Mouse (Mus musculus): ENCODE measurements around the gene Mpp3.

DNA sequence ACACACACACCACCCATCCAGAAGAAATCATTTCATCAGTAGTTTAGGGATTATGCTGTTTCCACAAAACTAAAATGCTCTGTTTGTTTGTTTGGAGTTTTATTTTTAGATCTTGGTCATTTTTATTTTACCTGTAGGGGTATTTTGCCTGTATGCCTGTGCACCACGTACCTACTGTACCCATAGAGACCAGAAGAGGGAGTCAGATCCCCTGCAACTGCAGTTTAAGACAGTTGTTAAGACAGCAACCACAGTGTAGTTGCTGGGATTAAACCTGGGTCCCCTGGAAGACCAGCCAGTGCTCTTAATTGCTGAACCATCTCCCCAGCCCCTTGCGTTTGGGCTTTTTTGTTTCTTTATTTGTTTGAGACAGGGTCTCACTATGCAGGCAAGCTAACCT, 40.7 kb upstream of the Mpp3 start:
- TF ChIP-seq CTCF (IDR thresholded peaks at IDR 0.05; ENCODE audit: insufficient read depth, low read length): no peak
- TF ChIP-seq POLR2A (IDR thresholded peaks at IDR 0.05; ENCODE audit: borderline replicate concordance, extremely low read depth, low read depth, low read length): no peak
